Mouse (Mus musculus): ENCODE measurements around the gene Sik3. TPM values are rescaled to one million over a fixed set of nuclear protein-coding genes. Genes with fewer than 3 reads are reported as not detected.

Gene Sik3
- polyA plus RNA-seq, 1 experiment from 2014 or later: 5.2 TPM

DNA sequence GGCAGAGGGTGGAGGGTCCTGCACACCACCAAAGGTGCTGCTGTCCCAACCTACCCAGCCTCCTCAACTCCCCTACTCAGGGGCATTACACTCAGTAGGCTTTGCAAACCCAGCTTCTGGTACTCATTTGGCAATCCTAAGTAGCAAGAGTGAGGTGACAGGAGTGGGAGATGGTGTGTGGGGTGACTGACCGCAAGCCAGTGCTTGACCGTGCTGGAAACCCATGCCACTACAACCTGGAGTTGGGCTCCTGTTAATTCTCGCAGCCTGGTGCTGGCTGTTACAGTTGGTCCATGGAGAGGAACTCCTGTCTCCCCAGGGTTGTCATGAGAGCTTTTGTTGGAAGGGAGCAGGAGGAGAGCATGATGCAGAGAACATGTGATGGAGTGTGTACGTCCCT, 258.2 kb downstream of the Sik3 start:
- Histone ChIP-seq H3K9ac (ENCODE audit: low read length) (no peak overlapping the region), H3K4me1 (replicated peaks; ENCODE audit: control insufficient read depth, insufficient read depth, low read length) (peaks cover 6% of the 10 kb centered on the region), H3K4me3 (ENCODE audit: low read length) (no peak overlapping the region), H3K9me3 (ENCODE audit: control insufficient read depth, low read length) (no peaks in the 10 kb centered on the region), H3K27me3 (ENCODE audit: control insufficient read depth, insufficient read depth, low read depth, low read length) (peaks cover 9% of the 10 kb centered on the region), H3K36me3 (ENCODE audit: control insufficient read depth, insufficient read depth, low read length) (peaks cover 7% of the 10 kb centered on the region), H3K4me2 (ENCODE audit: low read depth, low read length) (no peak overlapping the region), H3K27ac (ENCODE audit: low read length) (no peak overlapping the region)
- no peak for ATAC-seq (ENCODE audit: low read depth)
- 91% methylated on average over 4 of the region's 4 CpGs for WGBS

DNA sequence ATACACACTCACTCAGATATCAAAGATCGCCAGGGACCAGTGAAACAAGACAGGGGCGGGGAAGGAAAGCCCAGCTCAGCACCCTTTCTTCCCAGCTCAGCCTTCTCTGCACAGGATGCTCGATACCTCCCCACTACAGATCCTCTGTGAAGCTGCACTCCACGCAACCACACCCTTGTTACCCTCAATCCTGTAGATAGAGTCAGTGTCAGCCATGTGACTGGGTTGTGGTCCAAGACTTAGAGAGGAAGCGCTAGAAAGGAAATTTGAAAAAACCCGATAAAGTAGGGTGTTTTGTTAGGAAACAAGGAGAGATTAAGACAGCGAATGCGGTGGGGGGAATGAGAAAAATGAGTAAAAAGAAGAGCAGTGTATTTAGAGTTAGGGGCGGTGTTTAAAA, 259.4 kb downstream of the Sik3 start:
- Histone ChIP-seq H3K4me1 (replicated peaks; ENCODE audit: control insufficient read depth, insufficient read depth, low read length) (peaks cover 6% of the 10 kb centered on the region), H3K27me3 (ENCODE audit: control insufficient read depth, insufficient read depth, low read depth, low read length) (peaks cover 9% of the 10 kb centered on the region), H3K27ac (ENCODE audit: low read length) (no peak overlapping the region), H3K36me3 (ENCODE audit: control insufficient read depth, insufficient read depth, low read length) (peaks cover 18% of the 10 kb centered on the region), H3K4me2 (ENCODE audit: low read depth, low read length) (peak overlapping the region; percentile 63; the same call in 1 of the 2 replicates), H3K9me3 (ENCODE audit: control insufficient read depth, low read length) (no peaks in the 10 kb centered on the region), H3K4me3 (ENCODE audit: low read length) (no peak overlapping the region; the same call in 1 of the 2 replicates), H3K9ac (ENCODE audit: low read length) (no peak overlapping the region)
- 74% methylated on average over 9 of the region's 9 CpGs for WGBS
- ATAC-seq (ENCODE audit: low read depth): no peak

DNA sequence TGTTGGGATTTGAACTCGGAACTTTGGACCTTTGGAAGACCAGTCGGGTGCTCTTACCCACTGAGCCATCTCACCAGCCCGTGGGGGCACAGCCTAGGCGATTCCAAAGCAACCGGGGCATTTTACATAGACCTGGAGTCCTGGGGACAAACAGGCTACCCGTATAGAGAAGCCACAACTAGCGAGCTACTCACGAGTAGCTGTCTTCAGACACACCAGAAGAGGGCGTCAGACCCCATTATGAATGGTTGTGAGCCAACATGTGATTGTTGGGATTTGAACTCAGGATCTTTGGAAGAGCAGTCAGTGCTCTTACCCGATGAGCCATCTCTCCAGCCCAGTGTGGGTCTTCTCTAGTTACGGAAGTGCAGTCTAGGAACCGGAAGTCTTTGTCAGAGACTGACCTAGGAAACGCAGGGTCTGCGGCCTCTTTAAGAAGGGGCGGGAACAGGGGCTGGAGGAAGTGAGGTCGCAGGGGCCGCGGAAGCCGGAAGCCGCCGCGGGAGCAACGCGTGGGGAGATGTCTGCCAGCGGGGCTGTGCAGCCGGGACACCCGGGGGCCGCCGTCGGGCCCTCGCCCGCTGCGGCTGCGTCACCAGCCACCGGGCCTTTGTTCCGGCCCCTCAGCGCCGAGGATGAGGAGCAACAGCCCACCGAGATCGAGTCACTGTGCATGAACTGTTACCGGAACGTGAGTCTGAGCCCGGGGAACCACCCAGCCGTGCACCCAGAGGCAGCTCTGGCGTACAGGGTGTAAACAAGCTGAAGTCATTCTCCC, 260.2 kb downstream of the Sik3 start, which contains the start of gene Zpr1:
TSS of gene Zpr1 (plus strand) at position 388 of the 778 bp plus-strand sequence.
- H3K4me3 ChIP-seq (ENCODE audit: low read length): peak within 1 kb of the TSS; percentile 82
- WGBS: 5% methylated on average over 45 of the region's 45 CpGs
- peaks cover 9% of the 10 kb centered on the region for H3K27me3 ChIP-seq (ENCODE audit: control insufficient read depth, insufficient read depth, low read depth, low read length)
- H3K4me1 ChIP-seq (replicated peaks; ENCODE audit: control insufficient read depth, insufficient read depth, low read length): peaks cover 6% of the 10 kb centered on the region
- peak within 1 kb of the TSS; percentile 45; the same call in 1 of the 2 replicates for H3K27ac ChIP-seq (ENCODE audit: low read length)
- H3K9me3 ChIP-seq (ENCODE audit: control insufficient read depth, low read length): no peaks in the 10 kb centered on the region
- ATAC-seq (ENCODE audit: low read depth): peak; percentile 96
- H3K9ac ChIP-seq (ENCODE audit: low read length): peak within 1 kb of the TSS; percentile 72
- H3K36me3 ChIP-seq (ENCODE audit: control insufficient read depth, insufficient read depth, low read length): peaks cover 21% of the 10 kb centered on the region
- H3K4me2 ChIP-seq (ENCODE audit: low read depth, low read length): peak within 1 kb of the TSS; percentile 79

Other genes with a start within 250 kb of the Sik3 start
- 24.8 and 26.2 TPM in 2 replicates for gene Cep164, start 184.1 kb upstream of the Sik3 start, polyA plus RNA-seq (2015; fragmentation: Nextera tagmentation; extraction: Ambion mirVana)
- gene Bace1, start 174.2 kb upstream of the Sik3 start, polyA plus RNA-seq (2015; fragmentation: Nextera tagmentation; extraction: Ambion mirVana): 23.7 and 23.8 TPM in 2 replicates
- 23.0 and 26.6 TPM in 2 replicates for gene Pcsk7, start 106.3 kb upstream of the Sik3 start, polyA plus RNA-seq (2015; fragmentation: Nextera tagmentation; extraction: Ambion mirVana)
- gene Rnf214, start 105.9 kb upstream of the Sik3 start, polyA plus RNA-seq (2015; fragmentation: Nextera tagmentation; extraction: Ambion mirVana): 50.4 and 51.3 TPM in 2 replicates
- 138 and 141 TPM in 2 replicates for gene Tagln, start 76.8 kb upstream of the Sik3 start, polyA plus RNA-seq (2015; fragmentation: Nextera tagmentation; extraction: Ambion mirVana)
- 33.6 and 35.9 TPM in 2 replicates for gene Sidt2, start 57.6 kb upstream of the Sik3 start, polyA plus RNA-seq (2015; fragmentation: Nextera tagmentation; extraction: Ambion mirVana)
- 149 and 157 TPM in 2 replicates for gene Pafah1b2, start 130 bp upstream of the Sik3 start, polyA plus RNA-seq (2015; fragmentation: Nextera tagmentation; extraction: Ambion mirVana)
- gene Apoa1, start 215.8 kb downstream of the Sik3 start, polyA plus RNA-seq (2015; fragmentation: Nextera tagmentation; extraction: Ambion mirVana): 14.2 and 96.7 TPM in 2 replicates
- not detected in 2 replicates for gene Apoc3, start 222.8 kb downstream of the Sik3 start, polyA plus RNA-seq (2015; fragmentation: Nextera tagmentation; extraction: Ambion mirVana)
- 0.14 TPM in 1 of 2 replicates, not detected in the other for gene Apoa4, start 227.9 kb downstream of the Sik3 start, polyA plus RNA-seq (2015; fragmentation: Nextera tagmentation; extraction: Ambion mirVana)